Mouse (Mus musculus) liver, postnatal 0 days (tissue): ENCODE data around the gene Elf4.

Experiments used
- CTCF ChIP-seq: sonication (generic); IDR thresholded peaks from 2 replicates; pipeline ENCODE4 v1.5.1; 2016; ENCODE audit warnings: antibody characterized with exemption, low read depth
- EP300 ChIP-seq: IDR thresholded peaks from 2 replicates; pipeline ENCODE4 v1.6.1; 2016; ENCODE audit warnings: antibody characterized with exemption, low read depth, mild to moderate bottlenecking

GRCm38 (mm10) chrX:48463636-48464035 lies 704 bp upstream of the Elf4 start:
- TF ChIP-seq CTCF (no peak), EP300 (no peak)
